Mouse (Mus musculus): ENCODE data around the gene Atad5.

- peak; percentile 92 for TF ChIP-seq CTCF (IDR thresholded peaks at IDR 0.05)
- TF ChIP-seq EP300 (IDR thresholded peaks at IDR 0.05) = no peak
These were observed 2.4 kb upstream of the Atad5 start for GRCm38 (mm10) chr11:80086844-80087243.

Measured in lung, postnatal 0 days (tissue).